Mouse (Mus musculus): ENCODE results near the gene Fbxo22. TPM values are rescaled to one million over a fixed set of nuclear protein-coding genes. Genes with fewer than 3 reads are reported as not detected.

Gene Fbxo22
- polyA plus RNA-seq, 1 experiment, result 9.5 TPM

- H3K27ac ChIP-seq (ENCODE audit: insufficient read depth, low read length), result no peak overlapping the region
- H3K4me1 ChIP-seq (ENCODE audit: control insufficient read depth, insufficient read depth, insufficient read length), result no peaks in the 10 kb centered on the region
- TF ChIP-seq CTCF (IDR thresholded peaks at IDR 0.05; ENCODE audit: extremely low read depth, insufficient read depth, insufficient read length, insufficient replicate concordance) (no peak), POLR2A (IDR thresholded peaks at IDR 0.05; ENCODE audit: low read depth, low read length) (no peak)
- H3K4me3 ChIP-seq (ENCODE audit: extremely low read depth, insufficient read depth, insufficient read length), result no peak overlapping the region
- WGBS, result 20% methylated on average over 5 of the region's 5 CpGs
- DNase-seq (ENCODE audit: low read depth in 1 of 2, low spot score in 2 of 2), result no peak
- H3K36me3 ChIP-seq (ENCODE audit: control insufficient read depth, insufficient read depth, low read length), result no peaks in the 10 kb centered on the region
- no peaks in the 10 kb centered on the region; the same call in 1 of the 2 replicates for H3K27me3 ChIP-seq (ENCODE audit: control insufficient read depth, insufficient read depth, low read length)
Measured at GRCm38 (mm10) chr9:55271960-55272560, 63.3 kb downstream of the Fbxo22 start.

DNA sequence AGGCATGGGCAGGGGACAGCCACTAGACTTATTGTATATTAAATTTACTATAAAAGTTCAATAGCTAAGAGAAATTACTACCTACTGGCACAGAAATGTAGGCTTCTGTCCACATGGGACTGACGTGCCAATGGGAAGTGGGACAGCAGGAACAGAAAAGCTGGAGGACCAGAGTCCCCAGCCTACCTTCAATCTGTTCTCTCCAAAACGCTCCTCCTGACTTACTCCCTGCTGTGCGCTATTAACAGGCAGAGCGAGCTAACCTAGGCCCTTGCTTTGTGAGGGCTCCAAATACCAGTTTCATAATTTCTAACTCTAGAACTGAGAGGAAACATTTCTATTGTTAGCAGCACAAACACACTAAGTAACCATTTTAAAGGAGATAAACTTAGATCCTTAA, 65.2 kb downstream of the Fbxo22 start:
- H3K36me3 ChIP-seq (ENCODE audit: control insufficient read depth, insufficient read depth, low read length), result no peaks in the 10 kb centered on the region
- TF ChIP-seq CTCF (IDR thresholded peaks at IDR 0.05; ENCODE audit: extremely low read depth, insufficient read depth, insufficient read length, insufficient replicate concordance) (no peak), POLR2A (IDR thresholded peaks at IDR 0.05; ENCODE audit: low read depth, low read length) (no peak)

More for the DNA sequence above, 65.2 kb downstream of the Fbxo22 start:
- no peaks in the 10 kb centered on the region; the same call in 1 of the 2 replicates for H3K27me3 ChIP-seq (ENCODE audit: control insufficient read depth, insufficient read depth, low read length)
- no peak overlapping the region for H3K4me3 ChIP-seq (ENCODE audit: extremely low read depth, insufficient read depth, insufficient read length)
- 90% methylated on average over 4 of the region's 4 CpGs for WGBS
- no peak overlapping the region for H3K27ac ChIP-seq (ENCODE audit: insufficient read depth, low read length)
- no peaks in the 10 kb centered on the region for H3K4me1 ChIP-seq (ENCODE audit: control insufficient read depth, insufficient read depth, insufficient read length)
- no peak for DNase-seq (ENCODE audit: low read depth in 1 of 2, low spot score in 2 of 2)

Other genes starting within 250 kb of the Fbxo22 start
- not detected in 2 replicates for gene Chrna5, start 228.0 kb upstream of the Fbxo22 start, polyA plus RNA-seq (2012; rRNA removed)
- not detected in 2 replicates for gene Chrna3, start 182.4 kb upstream of the Fbxo22 start, polyA plus RNA-seq (2012; rRNA removed)
- gene Chrnb4, start 160.1 kb upstream of the Fbxo22 start, polyA plus RNA-seq (2012; rRNA removed), result 0.40 and 0.76 TPM in 2 replicates
- 8.3 and 10.8 TPM in 2 replicates for gene Ube2q2, start 60.1 kb upstream of the Fbxo22 start, polyA plus RNA-seq (2012; rRNA removed)
- 0.28 and 0.46 TPM in 2 replicates for gene Nrg4, start 117.9 kb downstream of the Fbxo22 start, polyA plus RNA-seq (2012; rRNA removed)
- gene Tmem266, start 118.0 kb downstream of the Fbxo22 start, polyA plus RNA-seq (2012; rRNA removed), result 0.08 and 0.19 TPM in 2 replicates

Data from spleen, adult 2 months (tissue).